Mouse (Mus musculus): Measurements from ENCODE around the gene Epo.
A peak's percentile ranks its signal among the peaks of the same experiment; 100 is the strongest.

Epo gene

GRCm38 (mm10) chr5:137476964-137477363 is 56.1 kb downstream of the Epo start, which contains the start of gene Zan:
Gene Zan (minus strand): TSS chr5:137477064.
- DNase-seq (ENCODE audit: low spot score in 2 of 2): no peak

GRCm38 (mm10) chr5:137474351-137474750 is 58.7 kb downstream of the Epo start:
- DNase-seq (ENCODE audit: low spot score in 2 of 2): no peak

- DNase-seq (ENCODE audit: low spot score in 2 of 2): no peak
These were observed 60.7 kb downstream of the Epo start for GRCm38 (mm10) chr5:137472252-137472904.

GRCm38 (mm10) chr5:137466946-137467345 is 66.1 kb downstream of the Epo start:
- no peak for DNase-seq (ENCODE audit: low spot score in 2 of 2)

- peak in 1 of 2 experiments; percentile 12 for DNase-seq (ENCODE audit: low spot score in 2 of 2)
These were observed 68.0 kb downstream of the Epo start for GRCm38 (mm10) chr5:137465049-137465448.

GRCm38 (mm10) chr5:137455866-137456591 is 77.0 kb downstream of the Epo start:
- DNase-seq (ENCODE audit: low spot score in 2 of 2): no peak

GRCm38 (mm10) chr5:137455206-137455605 is 77.8 kb downstream of the Epo start:
- DNase-seq (ENCODE audit: low spot score in 2 of 2): no peak

GRCm38 (mm10) chr5:137445536-137445935 is 87.5 kb downstream of the Epo start:
- DNase-seq (ENCODE audit: low spot score in 2 of 2): no peak

GRCm38 (mm10) chr5:137440216-137440855 is 92.7 kb downstream of the Epo start:
- no peak for DNase-seq (ENCODE audit: low spot score in 2 of 2)

- peak; percentile 6 to 11 for DNase-seq (ENCODE audit: low spot score in 2 of 2)
These were observed 99.2 kb downstream of the Epo start for GRCm38 (mm10) chr5:137433889-137434288.

Measured in frontal cortex, postnatal 36 days (tissue).